Mouse (Mus musculus) midbrain, postnatal 0 days (tissue): ENCODE measurements around the gene Cracr2a. TPM values are rescaled to one million over a fixed set of nuclear protein-coding genes. Genes with fewer than 3 reads are reported as not detected.

Experiments
- ATAC-seq: fragments of 200-750 bp; cut with Nextera tagmentation; 2 replicates; pipeline ENCODE4 v1.8.0; 2017; ENCODE audit warnings: moderate number of reproducible peaks, mild to moderate bottlenecking, moderate TSS enrichment, moderate library complexity; ENCODE audit not compliant: low FRiP score
- DNase-seq: peaks from one replicate; pipeline ENCODE4 v3.0.0-alpha.2; 2015; ENCODE audit warnings: low spot score
- H3K27ac ChIP-seq: fragments of 300-500 bp; sonication (generic); 2 replicates; pipeline ENCODE4 v1.5.1; 2014; ENCODE audit warnings: low read depth, mild to moderate bottlenecking, low read length, mixed read lengths
- H3K27me3 ChIP-seq: fragments of 300-500 bp; sonication (generic); 2 replicates; pipeline ENCODE4 v1.6.1; 2014; ENCODE audit warnings: low read length, control low read depth, mixed read lengths; ENCODE audit not compliant: insufficient read depth
- H3K36me3 ChIP-seq: fragments of 300-500 bp; sonication (generic); 2 replicates; pipeline ENCODE4 v1.6.1; 2014; ENCODE audit warnings: low read length, control low read depth, mixed read lengths; ENCODE audit not compliant: insufficient read depth
- H3K4me1 ChIP-seq: fragments of 300-500 bp; sonication (generic); 2 replicates; pipeline ENCODE4 v1.6.1; 2014; ENCODE audit warnings: mild to moderate bottlenecking, control low read depth, antibody characterized with exemption, low read length, mixed read lengths; ENCODE audit not compliant: insufficient read depth
- H3K4me2 ChIP-seq: fragments of 300-500 bp; sonication (generic); 2 replicates; pipeline ENCODE4 v1.6.1; 2014; ENCODE audit warnings: low read depth, mild to moderate bottlenecking, low read length, mixed read lengths; ENCODE audit not compliant: poor library complexity, severe bottlenecking
- H3K4me3 ChIP-seq: fragments of 300-500 bp; sonication (generic); 2 replicates; pipeline ENCODE4 v1.5.1; 2014; ENCODE audit warnings: low read depth, mild to moderate bottlenecking, low read length, moderate library complexity
- H3K9ac ChIP-seq: fragments of 300-500 bp; sonication (generic); replicated peaks from 2 replicates; pipeline ENCODE4 v1.6.1; 2014; ENCODE audit warnings: mild to moderate bottlenecking, low read length, moderate library complexity, mixed read lengths; ENCODE audit not compliant: poor library complexity, severe bottlenecking
- H3K9me3 ChIP-seq: fragments of 300-500 bp; sonication (generic); 2 replicates; pipeline ENCODE4 v1.6.1; 2016; ENCODE audit warnings: low read length, control low read depth
- CTCF ChIP-seq: IDR thresholded peaks from 2 replicates; pipeline ENCODE4 v1.5.1; 2016; ENCODE audit warnings: antibody characterized with exemption, mild to moderate bottlenecking
- WGBS: fragments of 180-500 bp; shearing (Covaris S2); extraction: QIAGEN DNeasy Blood & Tissue Kit; methylation state at CpG from one replicate; pipeline ENCODE4 v1.1.7; 2014; 5-methylcytosine and 5-hydroxymethylcytosine counted together
- polyA plus RNA-seq: library from polyadenylated mRNA; unstranded; fragments of >200 nt; fragmentation: Nextera tagmentation; extraction: Ambion mirVana; gene quantifications from 2 replicates; pipeline ENCODE4 v1.2.1, GENCODE M21; 2015
- total RNA-seq: library from RNA; depleted of rRNA; stranded (reverse); fragments of >200 nt; gene quantifications from 2 replicates; pipeline ENCODE4 v1.2.3, GENCODE M21; 2014; rRNA removed

The Cracr2a gene
- total and polyA plus RNA-seq, 2 experiments from 2014 or later, result 0.44 to 0.47 TPM

GRCm38 (mm10) chr6:127717239-127718137 lies 156.3 kb downstream of the Cracr2a start:
- peak; percentile 40 for DNase-seq
- WGBS, result 14% methylated on average over 21 of the region's 21 CpGs
- Histone ChIP-seq H3K36me3 (no peaks in the 10 kb centered on the region), H3K9me3 (no peaks in the 10 kb centered on the region), H3K4me2 (0 out of 2 replicates have a peak overlapping the region, but pooled peaks have one; percentile 29), H3K4me3 (no peak overlapping the region), H3K9ac (no peak overlapping the region), H3K4me1 (peaks cover 10% of the 10 kb centered on the region; the same call in 1 of the 2 replicates), H3K27me3 (no peaks in the 10 kb centered on the region), H3K27ac (no peak overlapping the region)
- no peak; the same call in 1 of the 2 replicates for ATAC-seq
- TF ChIP-seq CTCF, result no peak

GRCm38 (mm10) chr6:127719875-127720274 lies 158.7 kb downstream of the Cracr2a start:
- no peak for TF ChIP-seq CTCF
- Histone ChIP-seq H3K9me3 (no peaks in the 10 kb centered on the region), H3K9ac (no peak overlapping the region)

GRCm38 (mm10) chr6:127723126-127723525 lies 162.0 kb downstream of the Cracr2a start:
- Histone ChIP-seq H3K27ac (no peak overlapping the region), H3K4me2 (no peak overlapping the region), H3K36me3 (no peaks in the 10 kb centered on the region), H3K9me3 (no peaks in the 10 kb centered on the region), H3K4me1 (0 out of 2 replicates have a peak, but pooled peaks cover 2% of the 10 kb centered on the region), H3K27me3 (no peaks in the 10 kb centered on the region), H3K4me3 (no peak overlapping the region), H3K9ac (no peak overlapping the region)
- DNase-seq, result no peak
- ATAC-seq, result no peak
- 20% methylated on average over 8 of the region's 8 CpGs for WGBS
- no peak for TF ChIP-seq CTCF

More at GRCm38 (mm10) chr6:127719875-127720274, 158.7 kb downstream of the Cracr2a start:
- WGBS, result 76% methylated on average over 14 of the region's 14 CpGs
- Histone ChIP-seq H3K27ac (no peak overlapping the region), H3K4me3 (no peak overlapping the region), H3K4me1 (peaks cover 10% of the 10 kb centered on the region; the same call in 1 of the 2 replicates), H3K36me3 (no peaks in the 10 kb centered on the region), H3K27me3 (no peaks in the 10 kb centered on the region), H3K4me2 (no peak overlapping the region)
- ATAC-seq (no peak), DNase-seq (no peak)

Other genes starting within 250 kb of the Cracr2a start
- 68.5 and 73.2 TPM in 2 replicates for gene Parp11, start 114.5 kb upstream of the Cracr2a start, total RNA-seq
- 51.5 and 57.2 TPM in 2 replicates for gene Parp11, start 114.5 kb upstream of the Cracr2a start, polyA plus RNA-seq
- 22.5 and 30.7 TPM in 2 replicates for gene Prmt8, start 208.1 kb downstream of the Cracr2a start, total RNA-seq
- gene Prmt8, start 208.1 kb downstream of the Cracr2a start, polyA plus RNA-seq, result 24.2 and 29.3 TPM in 2 replicates